Mouse (Mus musculus): ENCODE measurements around the gene Arl6ip5.

DNA sequence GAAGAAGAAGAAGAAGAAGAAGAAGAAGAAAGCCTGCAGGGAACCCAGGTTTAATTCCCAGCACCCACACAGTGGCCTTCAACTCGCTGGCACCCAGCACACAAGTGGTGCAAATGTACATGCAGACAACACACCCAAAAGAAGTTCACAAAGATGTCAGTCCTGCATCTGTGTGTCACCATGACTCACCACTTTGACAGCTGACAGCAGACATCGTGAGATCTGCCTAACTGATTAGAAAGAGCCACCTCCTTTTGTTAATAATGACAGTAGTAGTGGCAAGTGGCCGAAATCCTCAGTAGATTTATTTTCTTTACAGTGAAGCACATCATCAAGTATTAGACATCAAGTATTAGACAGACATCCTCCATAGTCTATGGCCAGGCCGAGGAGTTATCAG, 3.4 kb upstream of the Arl6ip5 start:
- TF ChIP-seq CTCF (IDR thresholded peaks at IDR 0.05; ENCODE audit: borderline replicate concordance, control insufficient read depth, extremely low read depth, insufficient read depth, low read length, poor library complexity) (no peak), POLR2A (IDR thresholded peaks at IDR 0.05; ENCODE audit: control insufficient read depth, extremely low read depth, insufficient read depth, low read length, poor library complexity) (no peak)

Measured in thymus, adult 2 months (tissue).